Mouse (Mus musculus) embryonic facial prominence, embryonic 12.5 days (tissue): ENCODE measurements at regions not wholly inside any gene's neighbourhood (a gene's known extent, or its start where the extent isn't known, plus 50 kb on each side); places are given as distances from the start of the nearest gene placed in this dataset.

ENCODE experiments used
- ATAC-seq: fragments of 200-750 bp; cut with Nextera tagmentation; 2 replicates; pipeline ENCODE4 v1.8.0; 2017; ENCODE audit not compliant: insufficient number of reproducible peaks, insufficient read depth, low FRiP score, low TSS enrichment
- H3K27ac ChIP-seq: fragments of 300-500 bp; sonication (generic); 2 replicates; pipeline ENCODE4 v1.5.1; 2016; ENCODE audit warnings: mild to moderate bottlenecking
- H3K27me3 ChIP-seq: fragments of 300-500 bp; sonication (generic); 2 replicates; pipeline ENCODE4 v1.6.1; 2016; ENCODE audit warnings: mild to moderate bottlenecking, moderate library complexity
- H3K36me3 ChIP-seq: fragments of 300-500 bp; sonication (generic); 2 replicates; pipeline ENCODE4 v1.6.1; 2016; ENCODE audit warnings: mild to moderate bottlenecking
- H3K4me1 ChIP-seq: fragments of 300-500 bp; sonication (generic); 2 replicates; pipeline ENCODE4 v1.6.1; 2016
- H3K4me2 ChIP-seq: fragments of 300-500 bp; sonication (generic); replicated peaks from 2 replicates; pipeline ENCODE4 v1.6.1; 2016; ENCODE audit warnings: mild to moderate bottlenecking, moderate library complexity
- H3K4me3 ChIP-seq: fragments of 300-500 bp; sonication (generic); 2 replicates; pipeline ENCODE4 v1.5.1; 2016; ENCODE audit warnings: mild to moderate bottlenecking
- H3K9ac ChIP-seq: fragments of 300-500 bp; sonication (generic); 2 replicates; pipeline ENCODE4 v1.6.1; 2016; ENCODE audit warnings: mild to moderate bottlenecking, moderate library complexity
- H3K9me3 ChIP-seq: fragments of 300-500 bp; sonication (generic); 2 replicates; pipeline ENCODE4 v1.6.1; 2016; ENCODE audit warnings: mild to moderate bottlenecking, moderate library complexity
- WGBS: fragments of 180-500 bp; shearing (Covaris S2); methylation state at CpG from one replicate; pipeline ENCODE4 v1.1.7; 2016; 5-methylcytosine and 5-hydroxymethylcytosine counted together

GRCm38 (mm10) chr11:20960066-20960465 lies 129.2 kb upstream of the Lgalsl start:
- no peak for ATAC-seq
- Histone ChIP-seq H3K4me1 (peaks cover 33% of the 10 kb centered on the region), H3K27me3 (no peaks in the 10 kb centered on the region), H3K27ac (no peak overlapping the region), H3K4me3 (no peak overlapping the region), H3K36me3 (no peaks in the 10 kb centered on the region), H3K9ac (no peak overlapping the region), H3K4me2 (no peak overlapping the region), H3K9me3 (no peaks in the 10 kb centered on the region)
- WGBS, result 82% methylated on average over 2 of the region's 2 CpGs

- Histone ChIP-seq H3K36me3 (no peaks in the 10 kb centered on the region), H3K27me3 (no peaks in the 10 kb centered on the region), H3K4me1 (peaks cover 26% of the 10 kb centered on the region), H3K4me3 (no peak overlapping the region), H3K9me3 (no peaks in the 10 kb centered on the region), H3K27ac (no peak overlapping the region), H3K9ac (no peak overlapping the region), H3K4me2 (no peak overlapping the region)
- no peak for ATAC-seq
- WGBS, result 36% methylated on average over 5 of the region's 5 CpGs
Observed at GRCm38 (mm10) chr11:20960750-20961149, 129.9 kb upstream of the Lgalsl start.

- WGBS, result 75% methylated on average over 2 of the region's 2 CpGs
- no peaks in the 10 kb centered on the region for H3K36me3 ChIP-seq
- no peak for ATAC-seq
- no peak overlapping the region for H3K27ac ChIP-seq
- no peak overlapping the region for H3K9ac ChIP-seq
- H3K27me3 ChIP-seq, result no peaks in the 10 kb centered on the region
- H3K4me3 ChIP-seq, result no peak overlapping the region
- H3K4me2 ChIP-seq, result no peak overlapping the region
- no peaks in the 10 kb centered on the region for H3K9me3 ChIP-seq
- H3K4me1 ChIP-seq, result peaks cover 18% of the 10 kb centered on the region
Observed at GRCm38 (mm10) chr11:20961626-20962025, 129.5 kb upstream of the Peli1 start.

- no peak overlapping the region for H3K27ac ChIP-seq
- no peaks in the 10 kb centered on the region for H3K9me3 ChIP-seq
- WGBS, result 72% methylated on average over 8 of the region's 8 CpGs
- ATAC-seq, result no peak
- no peaks in the 10 kb centered on the region for H3K4me1 ChIP-seq
- no peak overlapping the region for H3K4me2 ChIP-seq
- no peaks in the 10 kb centered on the region for H3K27me3 ChIP-seq
- H3K4me3 ChIP-seq, result no peak overlapping the region
- H3K9ac ChIP-seq, result no peak overlapping the region
- H3K36me3 ChIP-seq, result no peaks in the 10 kb centered on the region
Observed at GRCm38 (mm10) chr11:20965575-20966239, 125.4 kb upstream of the Peli1 start.

- H3K4me3 ChIP-seq, result no peak overlapping the region
- H3K36me3 ChIP-seq, result no peaks in the 10 kb centered on the region
- H3K4me1 ChIP-seq, result no peaks in the 10 kb centered on the region
- H3K4me2 ChIP-seq, result no peak overlapping the region
- no peaks in the 10 kb centered on the region for H3K9me3 ChIP-seq
- 25% methylated on average over 3 of the region's 3 CpGs for WGBS
- H3K9ac ChIP-seq, result no peak overlapping the region
- no peaks in the 10 kb centered on the region for H3K27me3 ChIP-seq
- H3K27ac ChIP-seq, result no peak overlapping the region
- no peak for ATAC-seq
Observed at GRCm38 (mm10) chr11:20967321-20967984, 123.6 kb upstream of the Peli1 start.

- no peaks in the 10 kb centered on the region for H3K36me3 ChIP-seq
- no peaks in the 10 kb centered on the region for H3K4me1 ChIP-seq
- H3K4me3 ChIP-seq, result no peak overlapping the region
- H3K4me2 ChIP-seq, result no peak overlapping the region
- H3K9ac ChIP-seq, result no peak overlapping the region
- H3K9me3 ChIP-seq, result no peaks in the 10 kb centered on the region
- H3K27me3 ChIP-seq, result no peaks in the 10 kb centered on the region
- H3K27ac ChIP-seq, result no peak overlapping the region
- ATAC-seq, result no peak
- 71% methylated on average over 2 of the region's 2 CpGs for WGBS
Observed at GRCm38 (mm10) chr11:20968341-20968740, 122.8 kb upstream of the Peli1 start.

- Histone ChIP-seq H3K27ac (no peak overlapping the region), H3K9ac (no peak overlapping the region), H3K9me3 (no peaks in the 10 kb centered on the region), H3K4me2 (no peak overlapping the region), H3K36me3 (no peaks in the 10 kb centered on the region), H3K4me1 (no peaks in the 10 kb centered on the region), H3K4me3 (no peak overlapping the region), H3K27me3 (no peaks in the 10 kb centered on the region)
- ATAC-seq, result no peak
- WGBS, result 63% methylated on average over 3 of the region's 3 CpGs
Observed at GRCm38 (mm10) chr11:20973141-20973540, 118.0 kb upstream of the Peli1 start.

GRCm38 (mm10) chr11:20981588-20981987 lies 109.5 kb upstream of the Peli1 start:
- Histone ChIP-seq H3K36me3 (no peaks in the 10 kb centered on the region), H3K27me3 (no peaks in the 10 kb centered on the region), H3K9ac (no peak overlapping the region), H3K9me3 (no peaks in the 10 kb centered on the region), H3K27ac (no peak overlapping the region), H3K4me2 (no peak overlapping the region), H3K4me3 (no peak overlapping the region), H3K4me1 (no peaks in the 10 kb centered on the region)
- 80% methylated on average over 2 of the region's 2 CpGs for WGBS
- no peak for ATAC-seq

GRCm38 (mm10) chr11:20982010-20982409 lies 109.1 kb upstream of the Peli1 start:
- Histone ChIP-seq H3K36me3 (no peaks in the 10 kb centered on the region), H3K9me3 (no peaks in the 10 kb centered on the region), H3K4me1 (no peaks in the 10 kb centered on the region), H3K9ac (no peak overlapping the region), H3K4me3 (no peak overlapping the region), H3K27ac (no peak overlapping the region), H3K4me2 (no peak overlapping the region), H3K27me3 (no peaks in the 10 kb centered on the region)
- WGBS, result 78% methylated on average over 1 of the region's 1 CpGs
- ATAC-seq, result no peak

GRCm38 (mm10) chr11:20982500-20982899 lies 108.6 kb upstream of the Peli1 start:
- Histone ChIP-seq H3K36me3 (no peaks in the 10 kb centered on the region), H3K4me2 (no peak overlapping the region), H3K27me3 (no peaks in the 10 kb centered on the region), H3K4me3 (no peak overlapping the region), H3K9ac (no peak overlapping the region), H3K4me1 (no peaks in the 10 kb centered on the region), H3K27ac (no peak overlapping the region), H3K9me3 (no peaks in the 10 kb centered on the region)
- no peak for ATAC-seq
- 82% methylated on average over 6 of the region's 6 CpGs for WGBS

GRCm38 (mm10) chr11:20985069-20985759 lies 105.9 kb upstream of the Peli1 start:
- Histone ChIP-seq H3K27me3 (no peaks in the 10 kb centered on the region), H3K36me3 (no peaks in the 10 kb centered on the region), H3K4me1 (no peaks in the 10 kb centered on the region), H3K27ac (no peak overlapping the region), H3K9ac (no peak overlapping the region), H3K4me3 (no peak overlapping the region), H3K9me3 (no peaks in the 10 kb centered on the region), H3K4me2 (no peak overlapping the region)
- WGBS, result 67% methylated on average over 6 of the region's 6 CpGs
- ATAC-seq, result no peak

- no peaks in the 10 kb centered on the region for H3K4me1 ChIP-seq
- H3K27me3 ChIP-seq, result no peaks in the 10 kb centered on the region
- no peaks in the 10 kb centered on the region for H3K36me3 ChIP-seq
- no peak overlapping the region for H3K9ac ChIP-seq
- no peaks in the 10 kb centered on the region for H3K9me3 ChIP-seq
- no peak overlapping the region for H3K4me2 ChIP-seq
- 48% methylated on average over 4 of the region's 4 CpGs for WGBS
- no peak overlapping the region for H3K27ac ChIP-seq
- H3K4me3 ChIP-seq, result no peak overlapping the region
- no peak for ATAC-seq
Observed at GRCm38 (mm10) chr11:20985771-20986170, 105.3 kb upstream of the Peli1 start.
